Mouse (Mus musculus) hindbrain, embryonic 16.5 days (tissue): ENCODE results near the gene Tubg1. TPM values are rescaled to one million over a fixed set of nuclear protein-coding genes. Genes with fewer than 3 reads are reported as not detected.
"Not testable (repeated sequence)": the region's sequence is repeated elsewhere in the genome, so short reads cannot be mapped to it uniquely, and the experiment has no call there.

Source experiments
- ATAC-seq: fragments of 200-750 bp; cut with Nextera tagmentation; 2 replicates; pipeline ENCODE4 v1.8.0; 2017; ENCODE audit warnings: moderate TSS enrichment, moderate library complexity
- H3K27ac ChIP-seq: fragments of 300-500 bp; sonication (generic); 2 replicates; pipeline ENCODE4 v1.5.1; 2014; ENCODE audit warnings: low read depth, mild to moderate bottlenecking, control low read depth, low read length, moderate library complexity
- H3K27me3 ChIP-seq: fragments of 300-500 bp; sonication (generic); replicated peaks from 2 replicates; pipeline ENCODE4 v1.6.1; 2014; ENCODE audit warnings: low read length; ENCODE audit not compliant: control insufficient read depth, insufficient read depth
- H3K36me3 ChIP-seq: fragments of 300-500 bp; sonication (generic); 2 replicates; pipeline ENCODE4 v1.6.1; 2014; ENCODE audit warnings: mild to moderate bottlenecking, low read length, moderate library complexity, mixed read lengths; ENCODE audit not compliant: control insufficient read depth, insufficient read depth
- H3K4me1 ChIP-seq: fragments of 300-500 bp; sonication (generic); 2 replicates; pipeline ENCODE4 v1.6.1; 2014; ENCODE audit warnings: low read depth, low read length; ENCODE audit not compliant: control insufficient read depth, insufficient read depth
- H3K4me2 ChIP-seq: fragments of 300-500 bp; sonication (generic); 2 replicates; pipeline ENCODE4 v1.6.1; 2014; ENCODE audit warnings: mild to moderate bottlenecking, low read length, control low read depth, moderate library complexity
- H3K4me3 ChIP-seq: fragments of 300-500 bp; sonication (generic); 2 replicates; pipeline ENCODE4 v1.5.1; 2014; ENCODE audit warnings: mild to moderate bottlenecking, low read length, control low read depth, moderate library complexity
- H3K9ac ChIP-seq: fragments of 300-500 bp; sonication (generic); 2 replicates; pipeline ENCODE4 v1.6.1; 2014; ENCODE audit warnings: low read depth, mild to moderate bottlenecking, control low read depth, low read length, moderate library complexity
- H3K9me3 ChIP-seq: fragments of 300-500 bp; sonication (generic); 2 replicates; pipeline ENCODE4 v1.6.1; 2014; ENCODE audit warnings: mild to moderate bottlenecking, low read length, moderate library complexity; ENCODE audit not compliant: control insufficient read depth
- WGBS: fragments of 180-500 bp; shearing (Covaris S2); extraction: QIAGEN DNeasy Blood & Tissue Kit; methylation state at CpG from one replicate; pipeline ENCODE4 v1.1.7; 2014; 5-methylcytosine and 5-hydroxymethylcytosine counted together
- polyA plus RNA-seq: library from polyadenylated mRNA; unstranded; fragments of >200 nt; fragmentation: Nextera tagmentation; extraction: Ambion mirVana; gene quantifications from 2 replicates; pipeline ENCODE4 v1.2.1, GENCODE M21; 2015

Gene Tubg1
- polyA plus RNA-seq, 1 experiment from 2014 or later = 79.6 TPM

DNA sequence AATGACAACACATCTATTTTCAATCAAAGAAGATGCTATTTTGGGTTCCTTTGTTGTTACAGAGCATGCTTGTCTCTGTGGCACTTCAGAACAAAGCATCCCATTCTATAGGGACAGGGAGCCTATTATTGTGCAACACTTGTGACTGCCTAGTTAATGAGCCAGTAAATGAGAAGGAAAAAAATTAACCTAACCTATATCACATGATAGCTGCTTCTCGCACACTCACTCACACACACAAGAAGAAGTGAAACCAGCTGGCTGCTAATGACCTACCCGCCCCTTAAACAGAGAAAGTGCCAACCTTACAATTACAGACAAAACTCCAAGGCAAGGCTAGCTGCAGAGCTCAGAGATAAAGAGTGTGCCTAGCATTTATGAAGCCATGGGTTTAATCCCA, 4.2 kb upstream of the Tubg1 start:
- Histone ChIP-seq H3K4me3 (no peak overlapping the region), H3K36me3 (no peaks in the 10 kb centered on the region), H3K4me1 (peaks cover 24% of the 10 kb centered on the region), H3K27me3 (no peaks in the 10 kb centered on the region), H3K9me3 (no peaks in the 10 kb centered on the region), H3K4me2 (no peak overlapping the region), H3K9ac (no peak overlapping the region), H3K27ac (no peak overlapping the region; the same call in 1 of the 2 replicates)
- WGBS = 35% methylated on average over 2 of the region's 2 CpGs
- no peak for ATAC-seq

DNA sequence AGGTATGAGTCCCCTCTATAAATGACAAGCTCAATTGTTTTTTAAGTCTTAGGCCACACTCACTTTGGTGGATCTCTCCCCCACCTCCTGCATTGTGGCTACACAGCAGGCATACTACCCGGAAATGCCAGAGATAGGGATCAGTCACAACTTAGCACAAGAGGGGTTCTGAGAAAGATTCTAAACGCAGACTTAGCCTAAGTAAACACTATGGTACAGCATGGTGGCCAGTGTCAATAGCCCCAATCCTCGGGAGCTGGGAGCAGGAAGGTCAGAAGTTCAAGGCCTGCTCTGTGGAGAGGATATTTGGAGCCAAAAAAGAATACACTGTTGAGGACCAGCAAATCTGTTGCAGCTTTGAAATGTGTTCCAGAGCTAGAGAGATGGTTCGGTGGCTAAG, 1.6 kb upstream of the Tubg1 start:
- no peaks in the 10 kb centered on the region; the same call in 1 of the 2 replicates for H3K36me3 ChIP-seq
- H3K4me1 ChIP-seq = peaks cover 32% of the 10 kb centered on the region
- H3K9me3 ChIP-seq = no peaks in the 10 kb centered on the region
- peak overlapping the region; percentile 99; the same call in 1 of the 2 replicates for H3K4me3 ChIP-seq
- no peaks in the 10 kb centered on the region for H3K27me3 ChIP-seq
- WGBS = 57% methylated on average over 4 of the region's 4 CpGs
- H3K4me2 ChIP-seq = peak overlapping the region; percentile 95
- H3K9ac ChIP-seq = peak overlapping the region; percentile 99
- no peak overlapping the region for H3K27ac ChIP-seq
- no peak for ATAC-seq

DNA sequence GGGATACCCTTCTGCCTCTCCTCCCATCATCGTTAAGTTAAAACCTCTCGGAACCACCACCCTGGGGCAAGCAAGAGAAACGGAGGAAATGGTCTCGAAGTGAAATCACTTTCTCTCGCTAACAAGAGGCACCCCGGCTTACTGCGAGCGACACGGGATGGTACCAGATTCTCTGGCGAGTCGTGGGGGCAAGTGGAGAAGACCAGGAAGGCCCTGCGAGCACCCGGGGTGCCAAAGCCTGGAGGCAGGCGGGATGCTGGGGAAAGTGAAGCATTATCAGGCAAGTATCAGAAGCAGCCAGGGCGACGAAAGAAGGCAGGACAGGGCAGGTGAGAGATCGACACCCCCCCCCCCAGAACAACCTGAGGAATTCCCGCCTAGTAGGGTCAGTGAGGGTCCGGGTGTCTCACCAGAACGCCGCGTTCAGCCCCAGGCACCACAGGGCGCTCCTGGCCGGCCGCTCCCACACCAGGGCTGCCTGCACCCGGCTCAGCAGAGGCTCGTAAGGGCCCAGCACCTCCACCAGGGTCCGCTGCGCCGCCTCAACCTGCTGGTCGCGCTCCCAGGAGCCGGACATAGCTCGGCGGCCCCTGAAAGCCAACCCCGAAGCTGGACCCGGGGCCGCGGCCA, 492 bp upstream of the Tubg1 start:
- peak overlapping the region; percentile 99 for H3K4me3 ChIP-seq
- under 1% methylated on average over 36 of the region's 39 CpGs for WGBS
- peaks cover 32% of the 10 kb centered on the region for H3K4me1 ChIP-seq
- peak overlapping the region; percentile 95 for H3K4me2 ChIP-seq
- H3K27ac ChIP-seq = peak overlapping the region; percentile 93
- no peaks in the 10 kb centered on the region for H3K27me3 ChIP-seq
- ATAC-seq = peak; percentile 74
- H3K9ac ChIP-seq = peak overlapping the region; percentile 99
- no peaks in the 10 kb centered on the region for H3K9me3 ChIP-seq
- no peaks in the 10 kb centered on the region; the same call in none of the 2 replicates for H3K36me3 ChIP-seq

DNA sequence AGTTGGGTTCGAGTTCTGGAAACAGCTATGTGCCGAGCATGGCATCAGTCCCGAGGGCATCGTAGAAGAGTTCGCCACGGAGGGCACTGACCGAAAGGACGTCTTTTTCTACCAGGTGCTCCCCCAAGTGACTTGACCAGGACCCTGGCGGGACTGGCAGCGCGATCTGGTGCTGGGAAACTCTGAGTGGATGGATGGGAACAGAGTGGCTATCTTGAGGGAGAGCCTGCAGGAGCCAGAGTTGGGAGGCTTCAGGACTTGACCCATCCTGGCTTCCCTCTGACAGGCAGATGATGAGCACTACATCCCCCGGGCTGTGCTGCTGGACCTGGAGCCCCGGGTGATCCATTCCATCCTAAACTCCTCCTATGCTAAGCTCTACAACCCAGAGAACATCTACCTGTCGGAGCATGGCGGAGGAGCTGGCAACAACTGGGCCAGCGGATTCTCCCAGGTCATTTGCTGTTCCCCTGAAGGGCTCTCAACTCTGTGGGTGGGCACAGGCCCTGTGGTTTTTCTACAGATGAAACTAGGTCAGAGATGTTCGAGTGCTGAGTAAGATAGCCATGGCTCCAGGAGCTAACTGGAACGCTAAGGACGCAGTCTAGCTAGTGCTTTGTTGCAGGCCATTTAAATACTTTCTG, 929 bp downstream of the Tubg1 start:
- H3K36me3 ChIP-seq = no peaks in the 10 kb centered on the region; the same call in none of the 2 replicates
- H3K4me2 ChIP-seq = peak overlapping the region; percentile 88
- no peaks in the 10 kb centered on the region for H3K9me3 ChIP-seq
- no peak for ATAC-seq
- H3K4me3 ChIP-seq = peak overlapping the region; percentile 99
- WGBS = 20% methylated on average over 19 of the region's 19 CpGs
- no peaks in the 10 kb centered on the region for H3K27me3 ChIP-seq
- peak overlapping the region; percentile 88 for H3K27ac ChIP-seq
- peak overlapping the region; percentile 73 for H3K9ac ChIP-seq
- H3K4me1 ChIP-seq = peaks cover 28% of the 10 kb centered on the region

DNA sequence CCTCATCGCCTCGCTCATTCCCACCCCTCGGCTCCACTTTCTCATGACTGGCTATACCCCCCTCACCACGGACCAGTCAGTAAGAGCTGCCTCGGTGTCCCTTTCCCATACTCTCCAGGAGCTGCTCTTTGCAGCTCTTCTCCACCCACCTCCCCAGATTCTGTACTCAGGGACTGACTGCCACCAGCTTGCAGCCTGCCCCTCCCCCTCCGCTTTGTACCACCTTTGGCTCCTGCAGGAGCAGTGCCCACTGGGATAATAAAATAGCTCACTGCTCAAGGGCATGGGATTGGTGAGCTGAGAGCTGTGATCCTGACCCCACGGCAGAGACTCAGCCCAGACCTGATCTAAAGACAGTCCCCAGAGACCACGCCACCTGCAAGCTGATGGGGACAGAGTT, 4.8 kb downstream of the Tubg1 start:
- H3K4me1 ChIP-seq, H3K9me3 ChIP-seq, H3K4me3 ChIP-seq, H3K27me3 ChIP-seq, H3K27ac ChIP-seq, ATAC-seq, H3K9ac ChIP-seq, H3K4me2 ChIP-seq: not testable (repeated sequence)
- WGBS = 97% methylated on average over 8 of the region's 8 CpGs
- H3K36me3 ChIP-seq = peaks cover 12% of the 10 kb centered on the region

DNA sequence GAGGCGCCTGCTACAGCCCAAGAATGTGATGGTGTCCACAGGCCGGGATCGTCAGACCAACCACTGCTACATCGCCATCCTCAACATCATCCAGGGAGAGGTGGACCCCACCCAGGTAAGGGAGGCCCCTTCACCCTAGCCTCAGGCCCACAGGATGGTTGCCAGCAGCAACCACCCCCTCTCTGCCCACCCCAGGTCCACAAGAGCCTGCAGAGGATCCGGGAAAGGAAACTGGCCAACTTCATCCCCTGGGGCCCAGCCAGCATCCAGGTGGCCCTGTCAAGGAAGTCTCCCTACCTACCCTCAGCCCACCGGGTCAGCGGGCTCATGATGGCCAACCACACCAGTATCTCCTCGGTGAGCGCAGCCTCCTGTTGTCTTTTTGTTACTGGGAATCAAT, 5.3 kb downstream of the Tubg1 start:
- not testable (repeated sequence) for H3K27me3 ChIP-seq, H3K9ac ChIP-seq, H3K9me3 ChIP-seq, H3K27ac ChIP-seq, ATAC-seq, H3K4me1 ChIP-seq, H3K4me2 ChIP-seq, H3K4me3 ChIP-seq
- WGBS = 100% methylated on average over 6 of the region's 9 CpGs
- H3K36me3 ChIP-seq = peaks cover 12% of the 10 kb centered on the region

DNA sequence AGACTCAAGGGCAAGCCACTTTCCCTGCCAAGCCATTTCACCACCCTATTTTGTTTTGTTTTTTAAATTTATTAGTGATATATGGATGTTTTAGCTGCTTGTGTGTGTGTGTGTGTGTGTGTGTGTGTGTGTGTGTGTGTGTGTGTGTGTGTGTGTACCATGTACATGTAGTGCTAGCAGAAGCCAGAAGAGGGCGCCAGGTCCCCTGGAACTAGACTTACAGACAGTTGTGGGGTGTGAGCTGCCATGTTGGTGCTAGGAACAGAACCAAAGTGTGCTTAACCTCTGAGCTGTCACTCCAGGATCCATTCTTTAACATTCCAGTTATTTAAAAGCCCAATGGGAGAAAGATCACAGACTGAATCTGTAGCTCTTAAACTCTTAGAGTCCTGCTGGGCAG, 7.3 kb downstream of the Tubg1 start:
- no peak overlapping the region for H3K9ac ChIP-seq
- WGBS = 100% methylated on average over 1 of the region's 1 CpGs
- peaks cover 12% of the 10 kb centered on the region for H3K36me3 ChIP-seq
- no peak overlapping the region for H3K4me3 ChIP-seq
- H3K9me3 ChIP-seq = no peaks in the 10 kb centered on the region
- H3K4me2 ChIP-seq = no peak overlapping the region
- H3K4me1 ChIP-seq = no peaks in the 10 kb centered on the region
- ATAC-seq = no peak
- H3K27ac ChIP-seq = no peak overlapping the region
- H3K27me3 ChIP-seq = no peaks in the 10 kb centered on the region

DNA sequence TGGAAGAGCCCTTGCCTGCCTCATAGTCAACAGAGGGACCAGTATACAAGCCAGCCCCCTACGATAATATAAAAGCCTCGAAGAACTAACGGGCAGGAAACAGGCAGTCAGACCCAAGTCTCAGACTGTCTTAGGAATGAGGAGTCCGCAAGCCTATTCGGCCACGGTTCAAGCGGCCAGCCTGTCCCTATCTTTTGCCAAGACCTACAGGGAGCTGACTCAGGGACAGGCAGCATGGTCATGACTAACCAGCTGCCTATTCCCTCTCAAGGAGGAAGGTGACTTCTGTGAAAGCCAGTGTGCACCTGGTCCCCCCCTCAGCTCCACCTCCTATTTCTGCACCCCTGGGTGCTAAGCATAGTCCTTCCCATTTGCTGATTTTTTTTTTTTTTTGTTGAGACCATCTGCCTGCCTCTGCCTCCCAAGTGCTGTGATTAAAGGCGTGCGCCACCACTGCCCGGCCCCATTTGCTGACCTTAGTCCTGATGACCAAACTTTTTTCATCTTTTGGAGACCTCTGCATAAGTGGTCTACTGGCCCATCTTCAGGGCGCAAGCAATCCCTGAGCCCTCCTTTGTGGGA, 9.3 kb downstream of the Tubg1 start:
- H3K4me3 ChIP-seq = no peak overlapping the region
- H3K36me3 ChIP-seq = peaks cover 12% of the 10 kb centered on the region
- H3K9me3 ChIP-seq = no peaks in the 10 kb centered on the region
- WGBS = 89% methylated on average over 11 of the region's 11 CpGs
- H3K27me3 ChIP-seq = no peaks in the 10 kb centered on the region
- ATAC-seq = no peak
- no peak overlapping the region for H3K4me2 ChIP-seq
- H3K4me1 ChIP-seq = no peaks in the 10 kb centered on the region
- H3K27ac ChIP-seq = no peak overlapping the region
- H3K9ac ChIP-seq = no peak overlapping the region

DNA sequence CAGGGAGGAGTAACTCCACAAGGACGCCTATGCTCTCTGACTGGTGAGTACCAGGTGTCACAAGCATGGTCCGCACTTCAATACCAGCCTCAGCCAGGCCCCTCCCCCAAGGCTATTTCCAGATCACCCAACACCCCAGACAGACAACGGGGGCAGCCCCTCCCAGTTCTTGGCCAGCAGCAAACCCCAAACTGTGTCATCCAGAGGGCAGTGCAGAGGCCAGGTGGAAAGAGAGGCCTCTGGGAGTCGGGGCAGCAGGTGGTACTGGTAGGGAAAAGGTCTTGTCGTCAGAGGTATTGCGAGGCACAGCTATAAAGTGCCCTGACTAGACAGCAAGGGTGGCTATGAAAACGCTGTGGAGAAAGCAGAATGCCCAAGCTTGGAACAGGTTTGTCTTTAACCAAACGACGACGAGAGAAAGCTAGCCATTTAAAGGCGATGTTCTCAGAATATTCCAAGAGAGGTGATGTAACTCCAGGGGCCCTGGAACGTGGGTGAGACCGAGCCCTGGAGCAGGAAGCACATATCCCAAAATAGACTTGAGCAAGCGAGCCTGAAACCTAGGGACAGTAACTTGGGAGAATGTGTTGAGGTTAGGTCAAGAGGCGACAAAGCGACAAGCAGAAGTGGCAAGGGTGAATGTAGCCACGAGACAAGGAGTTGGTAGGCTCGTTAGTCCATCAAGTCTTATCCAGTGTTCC, 10.5 kb downstream of the Tubg1 start:
- Histone ChIP-seq H3K27me3 (no peaks in the 10 kb centered on the region), H3K36me3 (peaks cover 12% of the 10 kb centered on the region), H3K4me3 (no peak overlapping the region), H3K9me3 (no peaks in the 10 kb centered on the region), H3K9ac (no peak overlapping the region), H3K4me1 (no peaks in the 10 kb centered on the region), H3K4me2 (no peak overlapping the region), H3K27ac (no peak overlapping the region)
- ATAC-seq = no peak
- WGBS = 53% methylated on average over 18 of the region's 18 CpGs
